Mouse (Mus musculus) kidney, adult 11 months (tissue): ENCODE results near the gene Rinl.

ENCODE experiments used
- DNase-seq: peaks from one replicate; pipeline ENCODE4 v3.0.0; 2022

The Rinl gene

DNA sequence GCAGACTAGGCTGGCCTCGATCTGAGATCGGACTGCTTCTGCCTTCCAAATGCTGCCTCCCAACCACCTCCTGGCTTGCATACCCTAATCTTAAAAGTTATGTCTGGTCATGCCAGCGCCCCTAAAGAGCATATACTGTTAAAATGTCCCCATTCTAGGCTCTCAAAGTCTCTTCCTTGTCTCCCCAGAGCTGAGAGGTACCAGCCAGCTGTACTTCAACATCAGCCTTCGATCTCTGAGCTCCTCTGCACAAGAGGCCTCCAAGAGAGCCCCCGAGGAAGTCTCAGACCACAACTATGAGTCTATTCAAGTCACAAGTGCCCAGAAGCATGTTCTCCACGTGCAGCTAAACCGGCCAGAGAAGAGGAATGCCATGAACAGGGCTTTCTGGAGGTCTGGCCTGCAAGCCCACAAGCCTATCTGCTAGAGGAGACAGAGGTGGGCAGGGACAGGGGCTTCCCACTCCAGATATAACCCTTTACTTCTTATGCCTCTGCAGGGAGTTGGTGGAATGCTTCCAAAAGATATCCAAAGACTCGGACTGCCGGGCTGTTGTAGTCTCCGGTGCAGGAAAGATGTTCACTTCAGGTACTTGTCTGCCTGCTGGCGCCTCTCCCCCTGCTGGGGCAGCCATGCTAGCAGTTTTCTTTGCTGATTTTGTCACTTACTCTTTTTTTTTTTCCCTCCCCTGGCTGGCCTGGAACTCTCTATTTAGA, 37.1 kb downstream of the Rinl start:
- peak; percentile 61 for DNase-seq

- DNase-seq = no peak
Measured at GRCm38 (mm10) chr7:28826402-28826772, 37.6 kb downstream of the Rinl start.

DNA sequence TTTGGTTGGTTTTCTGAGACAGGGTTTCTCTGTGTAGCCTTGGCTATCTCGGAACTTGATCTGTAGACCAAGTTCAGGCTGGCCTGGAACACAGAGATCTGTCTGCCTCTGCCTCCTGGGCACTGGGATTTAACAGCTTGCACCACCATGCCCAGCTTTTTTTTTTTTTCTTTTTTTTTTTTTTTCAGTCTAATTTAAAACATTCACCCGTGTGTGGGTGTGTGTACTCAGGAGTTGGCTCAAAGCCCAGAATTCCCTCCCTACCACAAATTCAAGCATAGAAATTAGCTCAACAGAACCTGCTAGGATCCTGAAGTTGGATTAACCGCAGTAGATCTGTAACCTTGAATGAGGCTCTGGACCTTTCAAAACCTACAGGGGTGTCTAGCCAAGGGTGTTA, 38.6 kb downstream of the Rinl start:
- peak; percentile 65 for DNase-seq

GRCm38 (mm10) chr7:28829821-28830220, 41.1 kb downstream of the Rinl start:
- peak; percentile 62 for DNase-seq

DNA sequence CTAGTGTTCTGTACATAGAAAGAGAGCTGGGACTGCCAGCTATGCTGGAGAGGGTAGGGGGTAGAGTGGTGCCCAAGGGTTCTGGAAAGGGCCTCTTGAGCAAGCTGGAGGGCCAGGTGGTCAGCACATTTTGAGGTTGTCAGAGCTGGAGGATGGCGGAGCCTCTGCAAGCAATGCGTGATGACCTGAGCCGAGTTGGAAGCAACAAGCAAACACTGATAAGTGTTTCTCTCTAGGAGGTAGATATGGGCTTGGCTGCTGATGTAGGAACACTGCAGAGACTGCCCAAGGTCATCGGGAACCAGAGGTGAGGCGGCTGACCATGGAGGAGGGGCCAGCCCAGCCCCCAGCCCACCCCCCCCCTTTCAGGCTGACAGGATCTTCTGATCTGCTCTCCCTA, 42.2 kb downstream of the Rinl start:
- no peak for DNase-seq

- DNase-seq = no peak
Measured at GRCm38 (mm10) chr7:28831411-28832125, 42.8 kb downstream of the Rinl start.

DNA sequence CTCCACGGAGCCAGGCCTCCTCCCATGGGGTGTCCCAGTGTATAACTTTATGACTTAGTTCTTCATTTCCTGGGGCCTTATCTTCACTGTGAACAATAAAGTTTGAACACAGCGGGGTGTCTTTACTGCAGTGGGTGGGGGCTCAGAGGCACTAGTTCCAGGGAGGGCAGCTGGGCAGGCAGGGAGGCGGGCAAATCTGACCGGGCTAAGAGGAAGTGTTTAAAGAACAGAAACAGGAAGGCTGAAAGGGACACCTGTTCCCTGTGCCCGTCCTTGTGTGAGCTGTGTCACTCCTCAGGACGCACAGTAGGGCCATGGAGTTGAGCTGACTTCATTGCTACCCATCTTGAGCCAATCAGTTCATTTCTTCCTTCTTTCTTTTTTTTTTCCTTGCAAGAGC, 43.4 kb downstream of the Rinl start:
- no peak for DNase-seq

GRCm38 (mm10) chr7:28833723-28834347, 45.1 kb downstream of the Rinl start, which contains the start of gene Lgals4:
Lgals4 (plus strand) TSS chr7:28833854.
- no peak for DNase-seq

DNA sequence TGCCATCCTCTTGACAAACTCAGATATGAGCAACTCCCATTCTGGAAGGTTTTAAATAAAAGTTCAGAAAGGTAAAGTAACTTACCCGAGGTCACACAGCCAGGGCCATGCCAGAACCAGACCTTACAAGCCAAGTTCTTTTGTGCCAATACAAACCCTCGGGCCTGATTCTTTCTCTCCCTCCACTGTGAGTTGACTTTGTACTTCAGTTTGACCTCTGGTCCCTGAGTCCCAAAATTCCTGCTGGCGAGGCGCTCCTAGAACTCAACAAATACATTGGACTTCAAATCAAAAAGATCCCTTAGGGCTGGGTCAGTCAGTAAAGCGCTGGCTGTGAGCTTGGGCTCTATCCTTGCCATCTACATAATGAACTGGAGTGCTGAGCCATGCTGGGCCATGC, 48.2 kb downstream of the Rinl start:
- DNase-seq = peak; percentile 54

DNA sequence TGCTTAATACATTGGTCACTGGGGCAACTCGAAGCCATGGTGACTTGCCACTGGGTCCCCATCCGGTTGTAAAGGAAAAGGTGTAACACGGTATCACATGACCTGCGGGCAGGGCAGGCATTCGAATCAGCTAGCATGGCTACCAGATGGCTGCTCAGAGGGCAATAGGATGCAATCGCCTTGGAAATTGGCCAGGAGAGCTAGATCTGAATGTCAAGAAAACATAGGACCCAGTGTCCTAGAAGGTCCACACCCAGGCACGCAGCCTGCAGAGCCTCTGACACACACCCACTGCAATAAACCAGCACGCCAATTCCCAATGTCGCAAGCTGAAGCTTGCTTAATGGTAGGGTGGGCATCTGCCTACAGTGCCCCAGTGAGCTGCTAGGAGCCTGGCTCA, 49.6 kb downstream of the Rinl start:
- DNase-seq = no peak

GRCm38 (mm10) chr7:28847273-28847672, 58.5 kb downstream of the Rinl start:
- DNase-seq = no peak
